Mouse (Mus musculus): ENCODE results near the gene Acd.

DNA sequence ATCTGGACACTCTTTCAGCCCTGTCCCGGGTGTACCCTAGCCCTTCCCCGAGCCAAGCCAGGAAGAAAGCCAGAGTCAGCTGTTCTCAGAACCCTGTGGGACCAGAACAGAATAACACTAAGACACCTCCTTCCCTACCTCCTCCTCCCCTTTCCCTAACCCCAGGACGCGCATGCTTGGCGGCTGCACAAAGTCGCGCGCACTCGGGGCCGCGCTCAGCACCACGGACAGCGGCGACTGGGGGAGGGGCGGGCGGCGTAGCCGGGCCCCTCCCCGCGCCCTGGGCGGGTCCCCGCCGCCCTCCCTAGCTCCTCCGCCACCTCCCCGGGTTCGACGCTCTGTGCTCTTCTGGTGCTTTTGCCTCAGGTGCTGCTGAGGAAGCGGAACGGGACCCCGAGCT, 7.3 kb downstream of the Acd start:
- TF ChIP-seq CTCF (conservative IDR thresholded peaks at IDR 0.05; ENCODE audit: low read length) (no peak), POU5F1 (IDR thresholded peaks at IDR 0.05; ENCODE audit: borderline replicate concordance, low read length) (no peak)
